Mouse (Mus musculus) G1E (cell line): Measurements from ENCODE around the gene Plppr3. TPM values are rescaled to one million over a fixed set of nuclear protein-coding genes. Genes with fewer than 3 reads are reported as not detected.
A peak's percentile ranks its signal among the peaks of the same experiment; 100 is the strongest.

ENCODE experiments used
- ATAC-seq: 2 replicates; pipeline ENCODE4 v1.8.0; 2016; ENCODE audit warnings: mild to moderate bottlenecking; ENCODE audit not compliant: insufficient number of reproducible peaks, poor library complexity, low FRiP score, severe bottlenecking; ENCODE audit errors: extremely low read depth
- DNase-seq: peaks from one replicate; pipeline ENCODE4 v3.0.0; 2012; ENCODE audit warnings: low spot score
- H3K27me3 ChIP-seq: 2 replicates; pipeline ENCODE4 v1.6.1; 2012; ENCODE audit warnings: mild to moderate bottlenecking, low read length, inconsistent platforms; ENCODE audit not compliant: insufficient read depth
- H3K36me3 ChIP-seq: replicated peaks from 2 replicates; pipeline ENCODE3; 2012; ENCODE audit warnings: mild to moderate bottlenecking, inconsistent platforms
- H3K4me1 ChIP-seq: 2 replicates; pipeline ENCODE4 v1.6.1; 2012; ENCODE audit warnings: low read depth, low read length, inconsistent platforms, mixed read lengths; ENCODE audit not compliant: insufficient read depth
- H3K4me3 ChIP-seq: 2 replicates; pipeline ENCODE4 v1.5.1; 2012; ENCODE audit warnings: low read depth, mild to moderate bottlenecking, inconsistent platforms, low read length, moderate library complexity, mixed read lengths
- H3K9me3 ChIP-seq: replicated peaks from 2 replicates; pipeline ENCODE4 v1.6.1; 2012; ENCODE audit warnings: inconsistent platforms
- CTCF ChIP-seq: IDR thresholded peaks from 2 replicates; pipeline ENCODE4 v1.5.1; 2012; ENCODE audit warnings: low read depth, low read length, inconsistent platforms, mixed read lengths
- GATA2 ChIP-seq: IDR thresholded peaks from 2 replicates; pipeline ENCODE4 v1.6.1; 2012; ENCODE audit warnings: low read depth, low read length, inconsistent platforms, borderline replicate concordance
- POLR2AphosphoS5 ChIP-seq: IDR thresholded peaks from 2 replicates; pipeline ENCODE4 v1.6.1; 2012; ENCODE audit warnings: low read depth, low read length, inconsistent platforms; ENCODE audit not compliant: insufficient replicate concordance
- TAL1 ChIP-seq: conservative IDR thresholded peaks from 2 replicates; pipeline ENCODE4 v1.6.1; 2012; ENCODE audit warnings: low read depth, low read length, inconsistent platforms, mixed read lengths
- polyA plus RNA-seq: library from polyadenylated mRNA; stranded (reverse); fragments of >175 nt; gene quantifications from 2 replicates; pipeline ENCODE4 v1.2.3, GENCODE M21; 2012
- total RNA-seq, 2 experiments: library from RNA; stranded (forward) in 1 of 2; stranded (reverse) in 1 of 2; fragments of 200-1000 nt in 1 of 2; fragments of >200 nt in 1 of 2; fragmentation: Nextera tagmentation in 1 of 2; gene quantifications; 2 replicates each; pipeline ENCODE4 v1.2.3; 2014 to 2017

Gene Plppr3
- total and polyA plus RNA-seq, 3 experiments, result 0.20 to 0.82 TPM; not detected in 1

DNA sequence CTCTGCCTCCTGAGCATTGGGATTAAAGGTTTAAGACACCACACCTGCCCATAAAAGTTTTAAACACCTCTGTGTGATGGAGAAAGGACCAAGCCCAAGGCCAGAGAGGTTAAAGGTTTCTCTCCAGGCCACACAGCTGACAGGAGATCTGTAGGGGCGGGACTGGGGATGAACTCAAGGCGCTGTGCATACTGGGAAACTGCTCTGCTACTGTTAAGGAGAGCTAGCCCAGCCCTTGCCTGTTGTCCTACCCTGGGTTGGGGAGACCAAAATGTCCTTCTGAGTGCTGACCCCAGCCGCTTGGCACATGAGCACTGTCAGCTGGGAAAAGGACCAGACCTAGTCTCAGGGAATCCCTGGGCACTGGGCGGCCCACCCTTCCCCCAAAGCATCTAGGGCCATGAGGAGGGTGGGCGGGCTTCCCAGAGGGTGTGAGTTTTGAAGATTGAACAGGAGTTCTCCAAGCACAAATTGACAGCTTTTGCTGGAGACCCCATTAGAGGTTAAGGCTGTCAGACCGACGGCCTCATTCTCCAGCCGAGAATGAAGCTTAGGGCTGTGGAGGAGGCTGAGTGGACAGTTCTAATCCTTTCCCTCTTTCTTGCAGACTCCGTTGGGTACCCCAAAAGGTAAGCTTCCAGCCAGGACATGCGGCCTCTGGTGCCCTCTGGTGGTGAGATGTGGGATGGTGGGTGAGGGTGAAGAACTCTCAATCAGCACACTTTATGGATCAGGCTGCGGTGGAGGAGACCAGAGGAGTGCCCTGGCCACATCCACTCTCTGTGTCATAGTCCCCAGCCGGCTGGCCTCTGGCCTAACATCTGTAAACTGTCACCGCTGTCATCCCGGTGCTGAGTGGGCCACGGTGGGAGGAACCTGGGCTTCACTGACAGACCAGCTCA, 62.4 kb downstream of the Plppr3 start:
- TF ChIP-seq CTCF (peak; percentile 92), GATA2 (no peak), POLR2AphosphoS5 (no peak), TAL1 (no peak)
- H3K9me3 ChIP-seq, result no peaks in the 10 kb centered on the region
- ATAC-seq, result peak; percentile 40

More for the DNA sequence above, 62.4 kb downstream of the Plppr3 start:
- Histone ChIP-seq H3K4me3 (no peak overlapping the region), H3K36me3 (no peaks in the 10 kb centered on the region), H3K27me3 (peaks cover 66% of the 10 kb centered on the region), H3K4me1 (peaks cover 5% of the 10 kb centered on the region; the same call in 1 of the 2 replicates)
- DNase-seq, result peak; percentile 55

Other genes starting within 250 kb of the Plppr3 start
Only the 20 nearest of the 34 such genes appear.
- gene Fgf22, start 119.6 kb downstream of the Plppr3 start, total RNA-seq (2014; fragmentation: Nextera tagmentation), result not detected in 2 replicates
- gene Fgf22, start 119.6 kb downstream of the Plppr3 start, total RNA-seq (2017), result 0.44 TPM in 1 of 2 replicates, not detected in the other
- not detected in 2 replicates for gene Fgf22, start 119.6 kb downstream of the Plppr3 start, polyA plus RNA-seq
- gene Rnf126, start 107.7 kb downstream of the Plppr3 start, total RNA-seq (2014; fragmentation: Nextera tagmentation), result 109 and 129 TPM in 2 replicates
- gene Rnf126, start 107.7 kb downstream of the Plppr3 start, total RNA-seq (2017), result 23.5 and 25.2 TPM in 2 replicates
- 353 and 382 TPM in 2 replicates for gene Rnf126, start 107.7 kb downstream of the Plppr3 start, polyA plus RNA-seq
- not detected in 2 replicates for gene Fstl3, start 97.4 kb downstream of the Plppr3 start, total RNA-seq (2014; fragmentation: Nextera tagmentation)
- 0.12 and 0.22 TPM in 2 replicates for gene Fstl3, start 97.4 kb downstream of the Plppr3 start, total RNA-seq (2017)
- gene Fstl3, start 97.4 kb downstream of the Plppr3 start, polyA plus RNA-seq, result 0.05 TPM in 1 of 2 replicates, not detected in the other
- not detected in 2 replicates for gene Prss57, start 83.7 kb downstream of the Plppr3 start, total RNA-seq (2014; fragmentation: Nextera tagmentation)
- 0.05 TPM in 1 of 2 replicates, not detected in the other for gene Prss57, start 83.7 kb downstream of the Plppr3 start, total RNA-seq (2017)
- gene Prss57, start 83.7 kb downstream of the Plppr3 start, polyA plus RNA-seq, result not detected in 2 replicates
- not detected in 2 replicates for gene Palm, start 81.1 kb downstream of the Plppr3 start, total RNA-seq (2014; fragmentation: Nextera tagmentation)
- 0.11 and 0.17 TPM in 2 replicates for gene Palm, start 81.1 kb downstream of the Plppr3 start, total RNA-seq (2017)
- 0.42 and 0.44 TPM in 2 replicates for gene Palm, start 81.1 kb downstream of the Plppr3 start, polyA plus RNA-seq
- not detected in 2 replicates for gene Misp, start 53.6 kb downstream of the Plppr3 start, total RNA-seq (2014; fragmentation: Nextera tagmentation)
- gene Misp, start 53.6 kb downstream of the Plppr3 start, total RNA-seq (2017), result 0.33 TPM in 1 of 2 replicates, not detected in the other
- gene Misp, start 53.6 kb downstream of the Plppr3 start, polyA plus RNA-seq, result not detected in 2 replicates
- gene Ptbp1, start 20.2 kb downstream of the Plppr3 start, total RNA-seq (2014; fragmentation: Nextera tagmentation), result 333 and 387 TPM in 2 replicates
- 168 and 190 TPM in 2 replicates for gene Ptbp1, start 20.2 kb downstream of the Plppr3 start, total RNA-seq (2017)
- gene Ptbp1, start 20.2 kb downstream of the Plppr3 start, polyA plus RNA-seq, result 1,117 and 1,292 TPM in 2 replicates
- gene Prtn3, start 158 bp downstream of the Plppr3 start, total RNA-seq (2014; fragmentation: Nextera tagmentation), result not detected in 2 replicates
- 0.49 TPM in 1 of 2 replicates, not detected in the other for gene Prtn3, start 158 bp downstream of the Plppr3 start, total RNA-seq (2017)
- gene Prtn3, start 158 bp downstream of the Plppr3 start, polyA plus RNA-seq, result 2.0 and 2.1 TPM in 2 replicates
- not detected in 2 replicates for gene Elane, start 11.6 kb upstream of the Plppr3 start, total RNA-seq (2014; fragmentation: Nextera tagmentation)
- 0.23 TPM in 1 of 2 replicates, not detected in the other for gene Elane, start 11.6 kb upstream of the Plppr3 start, total RNA-seq (2017)
- gene Elane, start 11.6 kb upstream of the Plppr3 start, polyA plus RNA-seq, result 0.72 and 1.1 TPM in 2 replicates
- gene Cfd, start 16.2 kb upstream of the Plppr3 start, total RNA-seq (2014; fragmentation: Nextera tagmentation), result not detected in 2 replicates
- not detected in 2 replicates for gene Cfd, start 16.2 kb upstream of the Plppr3 start, total RNA-seq (2017)
- not detected in 2 replicates for gene Cfd, start 16.2 kb upstream of the Plppr3 start, polyA plus RNA-seq
- 12.0 and 14.0 TPM in 2 replicates for gene Med16, start 34.3 kb upstream of the Plppr3 start, total RNA-seq (2014; fragmentation: Nextera tagmentation)
- 10.4 and 12.2 TPM in 2 replicates for gene Med16, start 34.3 kb upstream of the Plppr3 start, total RNA-seq (2017)
- gene Med16, start 34.3 kb upstream of the Plppr3 start, polyA plus RNA-seq, result 49.4 and 51.7 TPM in 2 replicates
- not detected in 2 replicates for gene Gm26602, start 36.2 kb upstream of the Plppr3 start, total RNA-seq (2014; fragmentation: Nextera tagmentation)
- gene Gm26602, start 36.2 kb upstream of the Plppr3 start, total RNA-seq (2017), result not detected in 2 replicates
- 0.41 and 1.0 TPM in 2 replicates for gene Gm26602, start 36.2 kb upstream of the Plppr3 start, polyA plus RNA-seq
- gene Kiss1r, start 42.3 kb upstream of the Plppr3 start, total RNA-seq (2014; fragmentation: Nextera tagmentation), result 0.30 and 0.39 TPM in 2 replicates
- gene Kiss1r, start 42.3 kb upstream of the Plppr3 start, total RNA-seq (2017), result 0.33 and 0.93 TPM in 2 replicates
- 0.33 and 0.56 TPM in 2 replicates for gene Kiss1r, start 42.3 kb upstream of the Plppr3 start, polyA plus RNA-seq
- 118 and 134 TPM in 2 replicates for gene R3hdm4, start 46.6 kb upstream of the Plppr3 start, total RNA-seq (2014; fragmentation: Nextera tagmentation)
- gene R3hdm4, start 46.6 kb upstream of the Plppr3 start, total RNA-seq (2017), result 35.0 and 35.8 TPM in 2 replicates
- 185 and 203 TPM in 2 replicates for gene R3hdm4, start 46.6 kb upstream of the Plppr3 start, polyA plus RNA-seq
- 35.4 and 41.3 TPM in 2 replicates for gene Arid3a, start 52.4 kb upstream of the Plppr3 start, total RNA-seq (2014; fragmentation: Nextera tagmentation)
- gene Arid3a, start 52.4 kb upstream of the Plppr3 start, total RNA-seq (2017), result 32.8 and 35.1 TPM in 2 replicates
- gene Arid3a, start 52.4 kb upstream of the Plppr3 start, polyA plus RNA-seq, result 164 and 202 TPM in 2 replicates
- 28.5 and 37.3 TPM in 2 replicates for gene Wdr18, start 85.5 kb upstream of the Plppr3 start, total RNA-seq (2014; fragmentation: Nextera tagmentation)
- 34.4 and 34.6 TPM in 2 replicates for gene Wdr18, start 85.5 kb upstream of the Plppr3 start, total RNA-seq (2017)
- 69.0 and 69.5 TPM in 2 replicates for gene Wdr18, start 85.5 kb upstream of the Plppr3 start, polyA plus RNA-seq
- gene Grin3b, start 96.1 kb upstream of the Plppr3 start, total RNA-seq (2014; fragmentation: Nextera tagmentation), result 0.60 TPM in 1 of 2 replicates, not detected in the other
- gene Grin3b, start 96.1 kb upstream of the Plppr3 start, total RNA-seq (2017), result 0.44 TPM in 1 of 2 replicates, not detected in the other
- gene Grin3b, start 96.1 kb upstream of the Plppr3 start, polyA plus RNA-seq, result 0.07 and 0.10 TPM in 2 replicates
- 62.8 and 79.8 TPM in 2 replicates for gene Tmem259, start 109.7 kb upstream of the Plppr3 start, total RNA-seq (2014; fragmentation: Nextera tagmentation)
- 41.6 and 47.0 TPM in 2 replicates for gene Tmem259, start 109.7 kb upstream of the Plppr3 start, total RNA-seq (2017)
- gene Tmem259, start 109.7 kb upstream of the Plppr3 start, polyA plus RNA-seq, result 264 and 361 TPM in 2 replicates
- gene Cnn2, start 114.0 kb upstream of the Plppr3 start, total RNA-seq (2014; fragmentation: Nextera tagmentation), result 4.6 and 8.4 TPM in 2 replicates
- 7.4 and 10.5 TPM in 2 replicates for gene Cnn2, start 114.0 kb upstream of the Plppr3 start, total RNA-seq (2017)
- gene Cnn2, start 114.0 kb upstream of the Plppr3 start, polyA plus RNA-seq, result 20.8 and 27.2 TPM in 2 replicates
- 17.4 and 35.9 TPM in 2 replicates for gene Abca7, start 121.9 kb upstream of the Plppr3 start, total RNA-seq (2014; fragmentation: Nextera tagmentation)
- gene Abca7, start 121.9 kb upstream of the Plppr3 start, total RNA-seq (2017), result 12.1 and 15.2 TPM in 2 replicates
- 21.1 and 21.6 TPM in 2 replicates for gene Abca7, start 121.9 kb upstream of the Plppr3 start, polyA plus RNA-seq